Mouse (Mus musculus) heart, postnatal 0 days (tissue): ENCODE measurements around the gene Slc30a1. TPM values are rescaled to one million over a fixed set of nuclear protein-coding genes. Genes with fewer than 3 reads are reported as not detected.

Experiments
- ATAC-seq: fragments of 200-750 bp; cut with Nextera tagmentation; 2 replicates; pipeline ENCODE4 v1.8.0; 2017; ENCODE audit warnings: low read depth, moderate number of reproducible peaks, moderate library complexity; ENCODE audit not compliant: insufficient read depth
- DNase-seq: peaks from one replicate; pipeline ENCODE4 v3.0.0-alpha.2; 2016; ENCODE audit warnings: low spot score
- H3K27ac ChIP-seq: fragments of 300-500 bp; sonication (generic); 2 replicates; pipeline ENCODE4 v1.5.1; 2014; ENCODE audit warnings: low read depth, mild to moderate bottlenecking
- H3K27me3 ChIP-seq: fragments of 300-500 bp; sonication (generic); 2 replicates; pipeline ENCODE4 v1.6.1; 2014; ENCODE audit warnings: low read length, mixed read lengths; ENCODE audit not compliant: control insufficient read depth, insufficient read depth
- H3K36me3 ChIP-seq: fragments of 300-500 bp; sonication (generic); replicated peaks from 2 replicates; pipeline ENCODE4 v1.6.1; 2014; ENCODE audit warnings: low read length, mixed read lengths; ENCODE audit not compliant: control insufficient read depth, insufficient read depth
- H3K4me1 ChIP-seq: fragments of 300-500 bp; sonication (generic); 2 replicates; pipeline ENCODE4 v1.6.1; 2014; ENCODE audit warnings: antibody characterized with exemption; ENCODE audit not compliant: control insufficient read depth, insufficient read depth
- H3K4me2 ChIP-seq: fragments of 300-500 bp; sonication (generic); 2 replicates; pipeline ENCODE4 v1.6.1; 2014; ENCODE audit warnings: low read depth, mild to moderate bottlenecking, low read length, moderate library complexity
- H3K4me3 ChIP-seq: fragments of 300-500 bp; sonication (generic); 2 replicates; pipeline ENCODE4 v1.5.1; 2014; ENCODE audit warnings: low read depth, low read length
- H3K9ac ChIP-seq: fragments of 300-500 bp; sonication (generic); replicated peaks from 2 replicates; pipeline ENCODE4 v1.6.1; 2014; ENCODE audit warnings: low read depth, low read length, mixed read lengths
- H3K9me3 ChIP-seq: fragments of 300-500 bp; sonication (generic); replicated peaks from 2 replicates; pipeline ENCODE4 v1.6.1; 2016; ENCODE audit warnings: low read length; ENCODE audit not compliant: control insufficient read depth
- CTCF ChIP-seq: IDR thresholded peaks from 2 replicates; pipeline ENCODE4 v1.5.1; 2016; ENCODE audit warnings: antibody characterized with exemption, control low read depth, low read depth
- EP300 ChIP-seq: IDR thresholded peaks from 2 replicates; pipeline ENCODE4 v1.6.1; 2016; ENCODE audit warnings: antibody characterized with exemption, low read depth
- WGBS: fragments of 180-500 bp; shearing (Covaris S2); extraction: QIAGEN DNeasy Blood & Tissue Kit; methylation state at CpG from one replicate; pipeline ENCODE4 v1.1.7; 2014; 5-methylcytosine and 5-hydroxymethylcytosine counted together
- polyA plus RNA-seq: library from polyadenylated mRNA; unstranded; fragments of >200 nt; fragmentation: Nextera tagmentation; extraction: Ambion mirVana; gene quantifications from 2 replicates; pipeline ENCODE4 v1.2.1, GENCODE M21; 2015
- total RNA-seq: library from RNA; depleted of rRNA; stranded (reverse); fragments of >200 nt; gene quantifications from 2 replicates; pipeline ENCODE4 v1.2.3, GENCODE M21; 2014; ENCODE audit warnings: low replicate concordance; rRNA removed

Slc30a1 gene
- total and polyA plus RNA-seq, 2 experiments from 2014 or later, result 3.6 to 20.0 TPM

DNA sequence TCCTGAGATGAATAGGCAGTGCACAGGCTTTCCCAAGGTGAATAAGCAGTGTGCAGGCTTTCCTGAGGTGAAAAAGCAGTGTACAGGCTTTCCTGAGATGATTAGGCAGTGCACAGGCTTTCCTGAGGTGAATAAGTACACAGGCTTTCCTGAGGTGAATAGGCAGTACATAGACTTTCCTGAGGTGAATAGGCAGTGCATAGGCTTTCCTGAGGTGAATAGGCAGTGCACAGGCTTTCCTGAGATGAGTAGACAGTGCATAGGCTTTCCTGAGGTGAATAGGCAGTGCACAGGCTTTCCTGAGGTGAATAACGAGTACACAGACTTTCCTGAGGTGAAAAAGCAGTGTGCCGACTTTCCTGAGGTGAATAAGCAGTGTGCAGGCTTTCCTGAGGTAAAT, 54.4 kb downstream of the Slc30a1 start:
- no peak overlapping the region for H3K4me2 ChIP-seq
- H3K27me3 ChIP-seq, result no peaks in the 10 kb centered on the region
- H3K9ac ChIP-seq, result no peak overlapping the region
- H3K9me3 ChIP-seq, result no peaks in the 10 kb centered on the region
- 47% methylated on average over 2 of the region's 2 CpGs for WGBS
- DNase-seq (no peak), ATAC-seq (no peak)
- no peak overlapping the region for H3K27ac ChIP-seq
- H3K4me1 ChIP-seq, result no peaks in the 10 kb centered on the region
- no peak overlapping the region for H3K4me3 ChIP-seq
- no peak for TF ChIP-seq EP300
- no peak for TF ChIP-seq CTCF
- no peaks in the 10 kb centered on the region for H3K36me3 ChIP-seq

Other genes starting within 250 kb of the Slc30a1 start
- gene Lpgat1, start 188.9 kb upstream of the Slc30a1 start, total RNA-seq, result 25.0 and 32.7 TPM in 2 replicates
- gene Lpgat1, start 188.9 kb upstream of the Slc30a1 start, polyA plus RNA-seq, result 31.3 and 37.5 TPM in 2 replicates
- 14.8 and 28.2 TPM in 2 replicates for gene Nek2, start 85.3 kb upstream of the Slc30a1 start, total RNA-seq
- gene Nek2, start 85.3 kb upstream of the Slc30a1 start, polyA plus RNA-seq, result 9.4 and 11.7 TPM in 2 replicates
- 0.34 and 2.4 TPM in 2 replicates for gene Rd3, start 70.6 kb downstream of the Slc30a1 start, total RNA-seq
- 5.9 and 8.0 TPM in 2 replicates for gene Rd3, start 70.6 kb downstream of the Slc30a1 start, polyA plus RNA-seq
- gene Traf5, start 185.8 kb downstream of the Slc30a1 start, total RNA-seq, result 5.7 and 51.1 TPM in 2 replicates
- 13.7 and 14.7 TPM in 2 replicates for gene Traf5, start 185.8 kb downstream of the Slc30a1 start, polyA plus RNA-seq
- 19.8 and 24.6 TPM in 2 replicates for gene Rcor3, start 231.3 kb downstream of the Slc30a1 start, total RNA-seq
- 35.3 and 35.7 TPM in 2 replicates for gene Rcor3, start 231.3 kb downstream of the Slc30a1 start, polyA plus RNA-seq